Mouse (Mus musculus) mammary gland, adult 2 months (tissue): ENCODE data around the gene Nucb1. TPM values are rescaled to one million over a fixed set of nuclear protein-coding genes. Genes with fewer than 3 reads are reported as not detected.

Experiments used
- polyA plus RNA-seq: library from polyadenylated mRNA; depleted of rRNA; stranded (reverse); fragments of >200 nt; gene quantifications from 2 replicates; pipeline ENCODE4 v1.2.3, GENCODE M21; 2012; ENCODE audit warnings: low replicate concordance; rRNA removed

Gene Nucb1
- polyA plus RNA-seq = 431 and 432 TPM in 2 replicates

GRCm38 (mm10) chr7:45509912-45510787 lies at the start of gene Nucb1:
TSS of gene Nucb1 (minus strand) at chr7:45510406.

GRCm38 (mm10) chr7:45554744-45555143 lies 44.5 kb upstream of the Nucb1 start, which contains the start of gene Hsd17b14:
TSS of gene Hsd17b14 (plus strand) at chr7:45554893.

GRCm38 (mm10) chr7:45525809-45526473 lies 15.7 kb upstream of the Nucb1 start, which contains the start of the genes Ppp1r15a and Plekha4:
TSS of gene Ppp1r15a (minus strand) at chr7:45526268.
TSS of gene Plekha4 (plus strand) at chr7:45526330.

GRCm38 (mm10) chr7:45488293-45489204 lies 21.7 kb downstream of the Nucb1 start, which contains the start of gene Dhdh:
TSS of gene Dhdh (minus strand) at chr7:45488805.

GRCm38 (mm10) chr7:45486761-45487415 lies 23.3 kb downstream of the Nucb1 start, which contains the start of gene Gm45808:
TSS of gene Gm45808 (minus strand) at chr7:45486811.

GRCm38 (mm10) chr7:45481374-45481927 lies 28.8 kb downstream of the Nucb1 start, which contains the start of gene Tulp2:
TSS of gene Tulp2 (plus strand) at chr7:45481877.

GRCm38 (mm10) chr7:45466283-45467089 lies 43.7 kb downstream of the Nucb1 start, which contains the start of gene Bax:
TSS of gene Bax (minus strand) at chr7:45466898.

GRCm38 (mm10) chr7:45459564-45460140 lies 50.6 kb downstream of the Nucb1 start, which contains the start of gene Ftl1:
TSS of gene Ftl1 (minus strand) at chr7:45459884.

Other genes starting within 250 kb of the Nucb1 start
- 0.32 and 0.49 TPM in 2 replicates for gene Slc6a21, start 232.9 kb downstream of the Nucb1 start, polyA plus RNA-seq
- gene Trpm4, start 176.6 kb downstream of the Nucb1 start, polyA plus RNA-seq = 30.5 and 38.2 TPM in 2 replicates
- 0.06 and 44.9 TPM in 2 replicates for gene Hrc, start 175.1 kb downstream of the Nucb1 start, polyA plus RNA-seq
- gene Ppfia3, start 143.4 kb downstream of the Nucb1 start, polyA plus RNA-seq = 1.2 and 1.6 TPM in 2 replicates
- gene Lin7b, start 139.8 kb downstream of the Nucb1 start, polyA plus RNA-seq = 1.8 and 3.3 TPM in 2 replicates
- 247 and 258 TPM in 2 replicates for gene Snrnp70, start 114.7 kb downstream of the Nucb1 start, polyA plus RNA-seq
- gene Kcna7, start 104.8 kb downstream of the Nucb1 start, polyA plus RNA-seq = 0.63 and 29.9 TPM in 2 replicates
- 2.5 and 3.1 TPM in 2 replicates for gene Ntf5, start 96.7 kb downstream of the Nucb1 start, polyA plus RNA-seq
- 1.4 and 1.5 TPM in 2 replicates for gene Lhb, start 89.6 kb downstream of the Nucb1 start, polyA plus RNA-seq
- gene Gys1, start 75.6 kb downstream of the Nucb1 start, polyA plus RNA-seq = 137 and 248 TPM in 2 replicates
- 51.4 and 66.8 TPM in 2 replicates for gene Ruvbl2, start 72.3 kb downstream of the Nucb1 start, polyA plus RNA-seq
- 3,321 and 4,005 TPM in 2 replicates for gene Ftl1, start 50.5 kb downstream of the Nucb1 start, polyA plus RNA-seq
- gene Bax, start 43.5 kb downstream of the Nucb1 start, polyA plus RNA-seq = 92.1 and 140 TPM in 2 replicates
- 0.16 TPM in 1 of 2 replicates, not detected in the other for gene Tulp2, start 28.5 kb downstream of the Nucb1 start, polyA plus RNA-seq
- 10.3 TPM in 1 of 2 replicates, not detected in the other for gene Gm45808, start 23.6 kb downstream of the Nucb1 start, polyA plus RNA-seq
- gene Dhdh, start 21.6 kb downstream of the Nucb1 start, polyA plus RNA-seq = 15.8 and 23.4 TPM in 2 replicates
- 34.6 and 48.5 TPM in 2 replicates for gene Ppp1r15a, start 15.9 kb upstream of the Nucb1 start, polyA plus RNA-seq
- gene Plekha4, start 15.9 kb upstream of the Nucb1 start, polyA plus RNA-seq = 29.9 and 34.7 TPM in 2 replicates
- 4.9 and 5.8 TPM in 2 replicates for gene Hsd17b14, start 44.5 kb upstream of the Nucb1 start, polyA plus RNA-seq
- 142 and 145 TPM in 2 replicates for gene Bcat2, start 59.7 kb upstream of the Nucb1 start, polyA plus RNA-seq
- 0.67 and 0.88 TPM in 2 replicates for gene Fgf21, start 105.1 kb upstream of the Nucb1 start, polyA plus RNA-seq
- gene Fut1, start 106.9 kb upstream of the Nucb1 start, polyA plus RNA-seq = 0.12 and 0.72 TPM in 2 replicates
- 0.49 and 0.54 TPM in 2 replicates for gene Izumo1, start 111.4 kb upstream of the Nucb1 start, polyA plus RNA-seq
- 32.4 and 54.6 TPM in 2 replicates for gene Rasip1, start 117.1 kb upstream of the Nucb1 start, polyA plus RNA-seq
- 5.6 and 22.3 TPM in 2 replicates for gene Mamstr, start 129.6 kb upstream of the Nucb1 start, polyA plus RNA-seq
- gene Fut2, start 156.0 kb upstream of the Nucb1 start, polyA plus RNA-seq = 0.16 and 1.4 TPM in 2 replicates
- 0.72 and 2.4 TPM in 2 replicates for gene Ntn5, start 173.6 kb upstream of the Nucb1 start, polyA plus RNA-seq
- 0.72 and 0.76 TPM in 2 replicates for gene Sec1, start 184.0 kb upstream of the Nucb1 start, polyA plus RNA-seq
- gene Car11, start 189.4 kb upstream of the Nucb1 start, polyA plus RNA-seq = 14.2 and 17.5 TPM in 2 replicates
- 57.0 and 110 TPM in 2 replicates for gene Dbp, start 194.7 kb upstream of the Nucb1 start, polyA plus RNA-seq
- 1,150 and 1,812 TPM in 2 replicates for gene Rpl18, start 205.1 kb upstream of the Nucb1 start, polyA plus RNA-seq
- 50.2 and 90.3 TPM in 2 replicates for gene Sphk2, start 207.6 kb upstream of the Nucb1 start, polyA plus RNA-seq
- 1.9 and 3.4 TPM in 2 replicates for gene Fam83e, start 210.8 kb upstream of the Nucb1 start, polyA plus RNA-seq
- gene Spaca4, start 215.4 kb upstream of the Nucb1 start, polyA plus RNA-seq = 0.29 and 0.37 TPM in 2 replicates